Mouse (Mus musculus) heart, embryonic 16.5 days (tissue): ENCODE results near the gene Sept9. TPM values are rescaled to one million over a fixed set of nuclear protein-coding genes. Genes with fewer than 3 reads are reported as not detected.

Experiments used
- ATAC-seq: fragments of 200-750 bp; cut with Nextera tagmentation; replicated peaks from 2 replicates; pipeline ENCODE4 v1.8.0; 2017; ENCODE audit warnings: moderate number of reproducible peaks; ENCODE audit not compliant: insufficient read depth, low FRiP score; ENCODE audit errors: extremely low read depth
- H3K27ac ChIP-seq: fragments of 300-500 bp; sonication (generic); 2 replicates; pipeline ENCODE4 v1.5.1; 2014; ENCODE audit warnings: mild to moderate bottlenecking, low read length, control low read depth, moderate library complexity
- H3K27me3 ChIP-seq: fragments of 300-500 bp; sonication (generic); 2 replicates; pipeline ENCODE4 v1.6.1; 2014; ENCODE audit warnings: low read length, mixed read lengths; ENCODE audit not compliant: control insufficient read depth, insufficient read depth
- H3K36me3 ChIP-seq: fragments of 300-500 bp; sonication (generic); 2 replicates; pipeline ENCODE4 v1.6.1; 2014; ENCODE audit not compliant: control insufficient read depth, insufficient read depth
- H3K4me1 ChIP-seq: fragments of 300-500 bp; sonication (generic); 2 replicates; pipeline ENCODE4 v1.6.1; 2014; ENCODE audit warnings: low read length, mixed read lengths; ENCODE audit not compliant: control insufficient read depth, insufficient read depth
- H3K4me2 ChIP-seq: fragments of 300-500 bp; sonication (generic); 2 replicates; pipeline ENCODE4 v1.6.1; 2014; ENCODE audit warnings: low read depth, mild to moderate bottlenecking, control low read depth, low read length
- H3K4me3 ChIP-seq: fragments of 300-500 bp; sonication (generic); 2 replicates; pipeline ENCODE4 v1.5.1; 2014; ENCODE audit warnings: mild to moderate bottlenecking, control low read depth, low read length
- H3K9ac ChIP-seq: fragments of 300-500 bp; sonication (generic); 2 replicates; pipeline ENCODE4 v1.6.1; 2014; ENCODE audit warnings: low read length, control low read depth
- H3K9me3 ChIP-seq: fragments of 300-500 bp; sonication (generic); replicated peaks from 2 replicates; pipeline ENCODE4 v1.6.1; 2016; ENCODE audit warnings: low read length; ENCODE audit not compliant: control insufficient read depth
- WGBS: fragments of 180-500 bp; shearing (Covaris S2); extraction: QIAGEN DNeasy Blood & Tissue Kit; methylation state at CpG from one replicate; pipeline ENCODE4 v1.1.7; 2014; 5-methylcytosine and 5-hydroxymethylcytosine counted together
- polyA plus RNA-seq: library from polyadenylated mRNA; unstranded; fragments of >200 nt; fragmentation: Nextera tagmentation; extraction: Ambion mirVana; gene quantifications from 2 replicates; pipeline ENCODE4 v1.2.1, GENCODE M21; 2015

Sept9 gene
- polyA plus RNA-seq, 1 experiment from 2014 or later, result 71.0 TPM

- 88% methylated on average over 1 of the region's 1 CpGs for WGBS
- Histone ChIP-seq H3K27me3 (no peaks in the 10 kb centered on the region), H3K9ac (no peak overlapping the region), H3K4me1 (no peaks in the 10 kb centered on the region), H3K27ac (no peak overlapping the region), H3K4me3 (no peak overlapping the region), H3K4me2 (no peak overlapping the region), H3K36me3 (no peaks in the 10 kb centered on the region), H3K9me3 (peaks cover 3% of the 10 kb centered on the region; the same call in 1 of the 2 replicates)
- no peak for ATAC-seq
Measured at GRCm38 (mm10) chr11:117257266-117257665, 57.8 kb downstream of the Sept9 start.

- no peak for ATAC-seq
- Histone ChIP-seq H3K4me1 (no peaks in the 10 kb centered on the region), H3K4me2 (no peak overlapping the region), H3K27ac (no peak overlapping the region), H3K9ac (no peak overlapping the region), H3K36me3 (no peaks in the 10 kb centered on the region), H3K4me3 (no peak overlapping the region), H3K27me3 (no peaks in the 10 kb centered on the region), H3K9me3 (peaks cover 3% of the 10 kb centered on the region; the same call in 1 of the 2 replicates)
Measured at GRCm38 (mm10) chr11:117257842-117258241, 58.4 kb downstream of the Sept9 start.

- Histone ChIP-seq H3K27me3 (peaks cover 2% of the 10 kb centered on the region), H3K9ac (no peak overlapping the region), H3K27ac (no peak overlapping the region), H3K9me3 (peaks cover 3% of the 10 kb centered on the region; the same call in 1 of the 2 replicates), H3K36me3 (no peaks in the 10 kb centered on the region), H3K4me3 (no peak overlapping the region), H3K4me1 (peaks cover 11% of the 10 kb centered on the region; the same call in 1 of the 2 replicates), H3K4me2 (no peak overlapping the region)
- 74% methylated on average over 9 of the region's 9 CpGs for WGBS
- no peak for ATAC-seq
Measured at GRCm38 (mm10) chr11:117259178-117259960, 59.9 kb downstream of the Sept9 start.

- Histone ChIP-seq H3K27ac (no peak overlapping the region), H3K4me1 (peaks cover 15% of the 10 kb centered on the region), H3K36me3 (no peaks in the 10 kb centered on the region), H3K9me3 (peaks cover 3% of the 10 kb centered on the region; the same call in 1 of the 2 replicates), H3K4me3 (no peak overlapping the region), H3K27me3 (peaks cover 7% of the 10 kb centered on the region), H3K4me2 (no peak overlapping the region), H3K9ac (no peak overlapping the region)
- 65% methylated on average over 9 of the region's 9 CpGs for WGBS
- ATAC-seq, result no peak
Measured at GRCm38 (mm10) chr11:117260631-117261030, 61.2 kb downstream of the Sept9 start.

- Histone ChIP-seq H3K4me2 (no peak overlapping the region), H3K27ac (peak overlapping the region; percentile 64), H3K4me1 (peaks cover 29% of the 10 kb centered on the region), H3K36me3 (no peaks in the 10 kb centered on the region), H3K27me3 (peaks cover 16% of the 10 kb centered on the region), H3K4me3 (no peak overlapping the region), H3K9ac (no peak overlapping the region), H3K9me3 (no peaks in the 10 kb centered on the region)
- ATAC-seq, result no peak
- WGBS, result 50% methylated on average over 9 of the region's 9 CpGs
Measured at GRCm38 (mm10) chr11:117263096-117263808, 63.8 kb downstream of the Sept9 start.

GRCm38 (mm10) chr11:117264162-117265021 lies 64.9 kb downstream of the Sept9 start:
- Histone ChIP-seq H3K9ac (0 out of 2 replicates have a peak overlapping the region, but pooled peaks have one; percentile 14), H3K27me3 (peaks cover 20% of the 10 kb centered on the region), H3K4me2 (peak overlapping the region; percentile 83; the same call in 1 of the 2 replicates), H3K4me1 (peaks cover 41% of the 10 kb centered on the region), H3K27ac (peak overlapping the region; percentile 86), H3K9me3 (no peaks in the 10 kb centered on the region), H3K4me3 (no peak overlapping the region), H3K36me3 (no peaks in the 10 kb centered on the region)
- ATAC-seq, result no peak
- 70% methylated on average over 13 of the region's 13 CpGs for WGBS

GRCm38 (mm10) chr11:117265270-117265980 lies 66.0 kb downstream of the Sept9 start:
- Histone ChIP-seq H3K4me2 (peak overlapping the region; percentile 83), H3K27ac (peak overlapping the region; percentile 86), H3K9ac (peak overlapping the region; percentile 78), H3K4me1 (peaks cover 50% of the 10 kb centered on the region), H3K9me3 (no peaks in the 10 kb centered on the region), H3K4me3 (peak overlapping the region; percentile 75), H3K36me3 (no peaks in the 10 kb centered on the region), H3K27me3 (peaks cover 20% of the 10 kb centered on the region)
- 4% methylated on average over 18 of the region's 18 CpGs for WGBS
- ATAC-seq, result peak; percentile 61
